Mouse (Mus musculus): Measurements from ENCODE around the gene Cdyl.
"Not testable (repeated sequence)": the region's sequence is repeated elsewhere in the genome, so short reads cannot be mapped to it uniquely, and the experiment has no call there.

Cdyl gene

GRCm38 (mm10) chr13:35822795-35823194 is 163.2 kb downstream of the Cdyl start:
- in situ Hi-C loops (cut with MboI; ENCODE audit: low sequenced_read_pairs): no loop called here

DNA sequence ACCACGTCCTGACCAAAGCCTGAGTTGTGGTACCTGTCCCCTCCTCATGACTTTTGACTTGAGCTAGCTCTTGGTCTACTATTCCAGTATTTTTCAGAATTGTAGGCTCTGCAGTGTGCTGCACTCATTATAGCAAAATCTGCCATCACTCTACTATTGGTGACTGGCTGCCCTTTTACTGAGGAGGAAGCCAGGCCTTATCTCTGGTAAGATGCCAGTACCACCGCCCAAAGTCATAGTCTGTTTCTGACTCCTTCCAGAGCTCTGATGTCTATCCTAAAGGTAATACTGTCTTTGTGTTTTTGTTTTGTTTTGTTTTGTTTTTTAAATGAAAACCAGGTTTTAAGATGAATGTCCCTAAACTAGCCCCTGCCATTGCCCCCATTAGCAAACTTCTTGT is 166.0 kb downstream of the Cdyl start:
- in situ Hi-C loops (cut with MboI; ENCODE audit: low sequenced_read_pairs): no loop called here

DNA sequence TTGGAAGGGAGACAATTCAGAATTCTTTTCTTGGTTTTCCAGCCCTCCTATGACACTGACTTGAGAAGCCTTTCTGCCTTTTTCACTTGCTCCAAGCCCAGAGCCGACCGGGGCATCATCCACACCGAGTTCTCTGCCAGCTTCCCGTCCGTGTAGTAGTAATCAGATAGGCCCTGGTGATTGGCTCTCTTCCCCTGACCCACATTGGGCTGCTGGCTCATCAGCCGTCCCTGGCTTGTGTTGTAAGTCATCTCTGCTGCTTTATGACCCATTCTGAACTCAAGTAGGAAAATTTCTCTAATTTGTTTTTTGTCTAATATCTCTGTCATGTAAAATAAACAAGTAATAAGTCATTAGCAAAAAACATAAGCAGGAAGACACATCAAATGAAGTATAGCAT is 173.0 kb downstream of the Cdyl start:
- in situ Hi-C loops (cut with MboI; ENCODE audit: low sequenced_read_pairs): no loop called here

DNA sequence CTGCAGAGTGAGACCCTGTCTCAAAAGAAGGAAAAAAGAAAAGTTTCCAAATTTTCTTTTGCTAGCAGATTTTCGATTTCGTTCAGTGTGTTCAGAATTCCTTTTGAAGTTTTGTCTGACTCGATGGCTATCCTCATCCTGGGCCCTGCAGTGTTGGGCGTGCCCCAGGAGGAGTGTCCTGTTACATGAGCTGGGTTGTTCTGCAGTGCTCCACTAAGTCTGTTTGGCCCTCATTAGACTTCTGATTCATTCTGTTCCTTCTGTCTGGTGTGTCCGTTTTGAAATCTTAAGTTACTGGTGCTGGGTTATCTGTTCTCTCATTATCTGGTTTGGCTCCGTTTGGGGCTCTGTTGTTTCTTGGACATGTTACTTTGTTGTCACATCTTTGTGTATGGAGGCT is 174.3 kb downstream of the Cdyl start:
- in situ Hi-C loops (cut with MboI; ENCODE audit: low sequenced_read_pairs): no loop called here

GRCm38 (mm10) chr13:35835669-35836068 is 176.0 kb downstream of the Cdyl start:
- in situ Hi-C loops (cut with MboI; ENCODE audit: low sequenced_read_pairs): no loop called here

- in situ Hi-C loops (cut with MboI; ENCODE audit: low sequenced_read_pairs): not testable (repeated sequence)
These were observed 176.9 kb downstream of the Cdyl start for GRCm38 (mm10) chr13:35836501-35836900.

DNA sequence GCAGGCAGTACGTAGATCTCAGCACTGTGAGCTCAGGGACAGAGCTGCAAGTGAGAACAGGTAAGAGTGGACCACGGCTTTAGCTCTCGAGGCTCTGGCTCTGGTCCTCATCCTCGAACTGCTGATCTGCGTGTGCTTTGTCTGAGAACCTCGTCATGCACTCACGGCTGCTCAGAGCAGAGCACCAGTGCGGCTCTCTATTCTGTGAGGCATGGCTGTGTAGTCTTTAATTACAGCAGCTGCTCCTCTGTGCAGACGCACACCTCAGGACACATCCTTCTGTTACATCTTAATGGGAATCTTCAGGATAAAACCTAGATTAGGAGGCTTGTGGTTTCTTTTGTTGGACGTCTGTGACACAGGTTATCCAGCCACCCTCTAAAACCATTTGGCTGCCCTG is 180.5 kb downstream of the Cdyl start:
- in situ Hi-C loops (cut with MboI; ENCODE audit: low sequenced_read_pairs): no loop called here

DNA sequence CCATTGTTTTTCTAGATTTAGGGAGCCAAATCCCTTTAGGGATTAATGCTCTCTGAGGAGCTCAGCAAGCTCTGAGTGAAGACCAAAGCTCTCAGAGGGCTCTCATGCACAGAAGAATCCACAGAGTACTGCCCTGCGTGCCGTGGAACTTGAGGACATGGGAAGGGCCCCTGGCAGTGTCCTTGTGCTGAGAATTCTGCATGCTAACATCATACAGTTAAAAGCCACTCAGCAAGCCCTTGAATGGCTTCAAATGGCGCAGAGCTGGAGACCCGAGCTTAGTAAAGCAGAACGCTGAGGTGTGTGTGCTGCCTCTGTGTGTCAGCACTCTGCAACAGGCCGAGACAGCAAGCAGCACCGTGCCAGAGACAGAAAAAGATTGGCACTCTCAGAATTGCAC is 183.8 kb downstream of the Cdyl start:
- in situ Hi-C loops (cut with MboI; ENCODE audit: low sequenced_read_pairs): no loop called here

- in situ Hi-C loops (cut with MboI; ENCODE audit: low sequenced_read_pairs): no loop called here
These were observed 185.7 kb downstream of the Cdyl start for GRCm38 (mm10) chr13:35845306-35845705.

DNA sequence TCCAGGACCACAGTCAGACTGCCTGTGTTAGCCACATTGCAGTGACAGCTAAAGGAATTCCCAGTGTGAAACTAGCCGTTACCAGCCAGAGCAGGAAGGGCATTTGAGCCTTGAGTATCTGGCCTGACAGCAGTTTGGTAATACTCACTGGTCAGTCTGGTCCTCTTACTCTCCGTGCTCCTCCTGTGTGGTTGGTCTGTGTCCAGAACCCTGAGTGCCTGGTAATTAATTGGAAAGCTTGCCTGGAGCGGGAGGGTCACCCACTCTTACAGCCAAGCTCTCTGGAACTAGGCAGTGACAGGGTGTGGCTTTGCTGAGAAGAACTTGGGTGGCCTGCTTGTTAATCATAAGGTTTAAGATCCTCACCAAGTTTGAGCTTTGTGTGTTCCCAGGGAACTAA is 189.1 kb downstream of the Cdyl start:
- in situ Hi-C loops (cut with MboI; ENCODE audit: low sequenced_read_pairs): no loop called here

GRCm38 (mm10) chr13:35851581-35851980 is 191.9 kb downstream of the Cdyl start:
- in situ Hi-C loops (cut with MboI; ENCODE audit: low sequenced_read_pairs): no loop called here

GRCm38 (mm10) chr13:35852851-35853575 is 193.4 kb downstream of the Cdyl start:
- in situ Hi-C loops (cut with MboI; ENCODE audit: low sequenced_read_pairs): no loop called here

DNA sequence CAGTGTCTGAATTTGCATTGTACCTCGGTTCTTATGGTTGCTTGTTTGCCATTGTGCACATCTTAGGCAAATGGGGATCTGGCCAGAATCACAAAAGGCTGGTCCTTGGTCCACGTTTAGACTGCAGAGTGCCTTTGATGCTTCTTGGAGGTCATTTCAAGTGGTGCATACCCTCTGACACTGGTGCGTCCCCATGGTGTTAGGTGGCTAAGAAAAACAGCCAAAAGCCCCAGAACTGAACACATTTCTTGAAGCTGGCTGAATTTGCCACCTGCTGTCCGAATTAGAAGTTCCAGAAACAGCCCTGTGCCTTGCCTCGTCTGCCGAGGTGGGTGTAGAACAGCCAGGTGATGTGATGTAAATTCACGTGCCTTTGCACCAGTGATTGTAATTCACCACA is 197.9 kb downstream of the Cdyl start:
- in situ Hi-C loops (cut with MboI; ENCODE audit: low sequenced_read_pairs): no loop called here

- in situ Hi-C loops (cut with MboI; ENCODE audit: low sequenced_read_pairs): no loop called here
These were observed 201.3 kb downstream of the Cdyl start for GRCm38 (mm10) chr13:35860916-35861315.

DNA sequence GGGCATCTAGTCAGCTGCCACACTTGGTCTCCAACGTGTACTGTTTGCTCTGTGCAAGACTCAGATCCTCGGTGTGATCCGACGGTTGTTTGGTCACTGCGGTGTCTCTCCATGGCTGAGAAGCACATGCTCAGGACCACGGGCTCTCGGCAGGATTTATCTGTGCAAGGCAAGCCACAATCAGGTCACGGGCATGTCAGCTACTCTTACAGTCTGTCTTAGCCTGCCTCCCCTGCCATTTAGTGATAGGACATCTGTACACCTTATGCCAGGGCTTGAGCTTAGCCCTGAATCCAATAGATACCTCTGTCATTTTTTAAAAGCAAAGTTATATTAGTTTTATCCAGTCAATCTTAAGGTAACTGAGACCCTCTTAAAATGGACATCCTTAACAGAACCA is 211.0 kb downstream of the Cdyl start:
- in situ Hi-C loops (cut with MboI; ENCODE audit: low sequenced_read_pairs): no loop called here

- in situ Hi-C loops (cut with MboI; ENCODE audit: low sequenced_read_pairs): no loop called here
These were observed 211.5 kb downstream of the Cdyl start for GRCm38 (mm10) chr13:35871107-35871506.

- in situ Hi-C loops (cut with MboI; ENCODE audit: low sequenced_read_pairs): no loop called here
These were observed 215.8 kb downstream of the Cdyl start for GRCm38 (mm10) chr13:35875396-35875795.

DNA sequence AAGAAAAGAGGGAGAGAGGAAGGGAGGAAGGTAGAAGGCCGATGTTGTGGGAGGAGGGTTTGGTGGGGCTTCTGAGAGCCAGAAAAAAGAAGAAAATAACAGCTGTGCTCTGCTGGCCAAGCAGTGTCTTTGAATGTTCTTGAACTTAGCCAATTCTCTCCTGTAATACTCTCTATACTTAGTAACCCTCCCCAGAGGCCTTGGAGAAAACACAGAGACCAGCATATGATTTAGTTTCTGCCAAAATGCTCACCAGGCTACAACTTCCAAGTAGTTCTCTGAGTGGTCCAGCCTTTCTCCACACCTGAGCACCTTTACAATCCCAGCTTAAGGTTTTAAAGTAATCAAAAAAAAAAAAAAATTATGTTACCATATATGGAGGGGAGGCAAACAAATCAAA is 218.6 kb downstream of the Cdyl start:
- in situ Hi-C loops (cut with MboI; ENCODE audit: low sequenced_read_pairs): no loop called here

DNA sequence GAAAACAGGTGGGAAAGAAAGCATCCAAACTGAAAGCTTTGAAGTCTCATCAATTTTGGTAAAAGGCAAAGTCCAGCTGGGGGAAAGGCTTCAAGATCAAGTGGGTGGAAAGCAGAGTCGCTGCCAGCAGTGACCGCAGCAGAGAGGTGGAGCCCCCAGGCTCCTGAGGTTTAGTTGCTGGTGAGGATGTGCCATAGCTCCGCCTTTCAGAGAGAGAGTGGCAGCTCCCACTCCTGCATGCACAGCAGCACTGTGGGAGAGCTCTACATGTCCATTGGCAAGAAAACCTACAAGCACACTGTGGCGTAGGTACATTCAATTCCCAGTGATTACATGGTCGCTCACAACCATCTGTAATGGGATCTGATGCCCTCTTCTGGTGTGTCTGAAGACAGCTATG is 219.4 kb downstream of the Cdyl start:
- in situ Hi-C loops (cut with MboI; ENCODE audit: low sequenced_read_pairs): no loop called here

DNA sequence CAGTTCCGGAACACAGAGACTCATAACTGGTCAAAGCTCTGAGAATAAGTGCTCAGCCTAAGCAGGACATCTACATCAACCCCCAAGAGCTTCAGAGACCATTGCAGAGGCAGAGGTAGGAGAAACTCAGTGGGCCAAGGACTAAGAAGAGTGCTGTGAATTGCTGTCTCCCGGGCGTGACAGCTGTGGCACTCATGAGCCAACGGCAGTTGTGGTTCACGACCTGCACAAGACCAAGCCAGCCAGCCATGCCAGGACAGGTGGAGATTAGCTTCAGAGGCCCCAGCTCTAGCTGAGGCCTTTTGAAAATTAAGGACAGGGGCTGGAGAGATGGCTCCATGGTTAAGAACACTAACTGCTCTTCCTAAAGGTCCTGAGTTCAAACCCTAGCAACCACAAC is 219.9 kb downstream of the Cdyl start:
- in situ Hi-C loops (cut with MboI; ENCODE audit: low sequenced_read_pairs): no loop called here

GRCm38 (mm10) chr13:35880555-35881046 is 221.0 kb downstream of the Cdyl start:
- in situ Hi-C loops (cut with MboI; ENCODE audit: low sequenced_read_pairs): no loop called here

- in situ Hi-C loops (cut with MboI; ENCODE audit: low sequenced_read_pairs): no loop called here
These were observed 226.6 kb downstream of the Cdyl start for GRCm38 (mm10) chr13:35886121-35886725.

DNA sequence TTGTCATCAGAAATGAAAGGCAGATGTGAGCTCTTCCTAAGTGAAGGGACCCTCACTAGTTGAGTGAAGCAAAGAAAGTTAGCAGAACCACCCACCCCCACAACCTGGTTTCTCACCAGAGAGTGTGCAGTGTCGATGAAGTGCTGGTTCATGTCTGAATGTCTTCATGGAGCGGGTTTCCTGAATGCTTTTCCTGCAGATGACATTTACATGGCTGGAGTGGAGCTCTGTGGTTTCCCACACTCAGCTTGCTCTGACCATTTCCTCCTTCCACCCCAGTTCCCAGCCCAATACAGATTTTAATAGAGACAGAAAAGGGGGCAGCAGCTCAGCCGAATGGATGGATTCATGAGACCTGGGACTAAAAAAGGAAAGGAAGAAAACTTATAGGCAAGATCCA is 233.2 kb downstream of the Cdyl start:
- in situ Hi-C loops (cut with MboI; ENCODE audit: low sequenced_read_pairs): no loop called here

Measured in CH12F3 (cell line).